Mouse (Mus musculus) left cerebral cortex, postnatal 14 days (tissue): ENCODE measurements around the gene Hmcn2. TPM values are rescaled to one million over a fixed set of nuclear protein-coding genes. Genes with fewer than 3 reads are reported as not detected.
A peak's percentile ranks its signal among the peaks of the same experiment; 100 is the strongest.

Experiments
- DNase-seq, 2 experiments: peaks; one replicate each; pipeline ENCODE4 v3.0.0; 2021 to 2022; ENCODE audit warnings: low spot score in 2 of 2, mixed read lengths in 1 of 2
- intact Hi-C: fragments of 180-260 bp; cut with DNase I; formaldehyde crosslinking; loops from one replicate; pipeline ENCODE4 v1.15.1; 2025
- total RNA-seq, 2 experiments: library from RNA; stranded (reverse); gene quantifications; 2 replicates each; pipeline ENCODE4 v1.2.3; 2021

Gene Hmcn2
- total RNA-seq, 2 experiments from 2014 or later: 0.32 to 0.62 TPM

- intact Hi-C loops: no loop called here
- DNase-seq: peak; percentile 53 to 69
These were observed 135.2 kb downstream of the Hmcn2 start for GRCm38 (mm10) chr2:31449441-31449815.

- intact Hi-C loops: no loop called here
- no peak for DNase-seq
These were observed 135.7 kb downstream of the Hmcn2 start for GRCm38 (mm10) chr2:31449902-31450301.

- DNase-seq: no peak
- intact Hi-C loops: no loop called here
These were observed 136.4 kb downstream of the Hmcn2 start for GRCm38 (mm10) chr2:31450661-31451060.

- DNase-seq: no peak
These were observed 137.3 kb downstream of the Hmcn2 start for GRCm38 (mm10) chr2:31451530-31451929.

GRCm38 (mm10) chr2:31453011-31453410 is 138.8 kb downstream of the Hmcn2 start:
- intact Hi-C loops: no loop called here

More at GRCm38 (mm10) chr2:31451530-31451929, 137.3 kb downstream of the Hmcn2 start:
- intact Hi-C loops: no loop called here

GRCm38 (mm10) chr2:31453559-31454177 is 139.5 kb downstream of the Hmcn2 start:
- no peak for DNase-seq
- intact Hi-C loops: no loop called here

More at GRCm38 (mm10) chr2:31453011-31453410, 138.8 kb downstream of the Hmcn2 start:
- no peak for DNase-seq

GRCm38 (mm10) chr2:31454280-31454679 is 140.1 kb downstream of the Hmcn2 start:
- DNase-seq: peak; percentile 30 to 50
- intact Hi-C loops: no loop called here

- DNase-seq: no peak
- intact Hi-C loops: no loop called here
These were observed 141.2 kb downstream of the Hmcn2 start for GRCm38 (mm10) chr2:31455418-31455817.

GRCm38 (mm10) chr2:31458460-31458859 is 144.2 kb downstream of the Hmcn2 start:
- intact Hi-C loops: no loop called here
- no peak for DNase-seq

GRCm38 (mm10) chr2:31458989-31459936 is 145.0 kb downstream of the Hmcn2 start:
- DNase-seq: no peak
- intact Hi-C loops: no loop called here

GRCm38 (mm10) chr2:31460025-31460571 is 145.9 kb downstream of the Hmcn2 start:
- peak; percentile 36 to 43 for DNase-seq
- intact Hi-C loops: no loop called here

- DNase-seq: no peak
- intact Hi-C loops: no loop called here
These were observed 146.7 kb downstream of the Hmcn2 start for GRCm38 (mm10) chr2:31460920-31461319.

- intact Hi-C loops: no loop called here
- no peak for DNase-seq
These were observed 147.8 kb downstream of the Hmcn2 start for GRCm38 (mm10) chr2:31462051-31462450.

- no peak for DNase-seq
- intact Hi-C loops: no loop called here
These were observed 149.0 kb downstream of the Hmcn2 start for GRCm38 (mm10) chr2:31463253-31463652.

GRCm38 (mm10) chr2:31463696-31464528 is 149.7 kb downstream of the Hmcn2 start:
- intact Hi-C loops: no loop called here
- no peak for DNase-seq

GRCm38 (mm10) chr2:31464529-31464910 is 150.3 kb downstream of the Hmcn2 start:
- intact Hi-C loops: no loop called here
- DNase-seq: no peak

- no peak for DNase-seq
- intact Hi-C loops: no loop called here
These were observed 153.2 kb downstream of the Hmcn2 start for GRCm38 (mm10) chr2:31467457-31467856.

- intact Hi-C loops: no loop called here
- DNase-seq: no peak
These were observed 154.6 kb downstream of the Hmcn2 start for GRCm38 (mm10) chr2:31468857-31469256.

- intact Hi-C loops: no loop called here
- DNase-seq: no peak
These were observed 155.3 kb downstream of the Hmcn2 start for GRCm38 (mm10) chr2:31469480-31469879.
